Mouse (Mus musculus) kidney, adult 2 months (tissue): Measurements from ENCODE around the gene Riok1.

Experiments used
- CTCF ChIP-seq: fragments of 200-500 bp; conservative IDR thresholded peaks from 2 replicates; pipeline ENCODE4 v1.5.1; 2011; ENCODE audit warnings: low read depth, mild to moderate bottlenecking, control low read depth, low read length, moderate library complexity, mixed read lengths; ENCODE audit not compliant: insufficient read depth, insufficient read length
- POLR2A ChIP-seq: fragments of 200-500 bp; IDR thresholded peaks from one replicate; pipeline ENCODE4 v1.6.1; 2011; ENCODE audit warnings: low read depth, low read length, control low read depth

- TF ChIP-seq CTCF (no peak), POLR2A (no peak)
Observed at GRCm38 (mm10) chr13:37999713-38000112, 37.1 kb upstream of the Riok1 start.
